Mouse (Mus musculus) ovary, adult 18-20 months (tissue): ENCODE results near the gene Inafm2.
A peak's percentile ranks its signal among the peaks of the same experiment; 100 is the strongest.

ENCODE experiments used
- DNase-seq: peaks from one replicate; pipeline ENCODE4 v3.0.0; 2022; ENCODE audit warnings: low spot score, mixed read lengths

The Inafm2 gene

DNA sequence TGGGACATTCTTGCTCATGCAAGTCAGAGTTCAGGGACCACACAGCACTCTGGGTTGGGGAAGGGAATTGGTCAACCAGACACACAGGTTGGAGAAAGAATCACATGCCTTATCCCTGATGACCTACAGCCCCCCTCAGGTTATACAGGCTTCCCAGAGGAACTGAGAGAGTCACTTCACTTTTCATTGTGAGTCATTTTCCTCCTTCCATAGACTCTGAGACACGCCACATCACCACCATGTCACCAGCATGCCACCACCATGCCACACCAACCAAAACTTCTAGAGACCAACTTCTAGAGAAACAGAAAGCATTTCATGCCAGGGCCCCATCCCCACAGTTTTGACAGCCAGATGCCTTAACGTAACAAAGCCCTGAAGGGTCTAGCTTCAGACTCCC is 18.7 kb upstream of the Inafm2 start:
- no peak for DNase-seq

- no peak for DNase-seq
Measured at GRCm38 (mm10) chr2:118727911-118728310, 17.6 kb upstream of the Inafm2 start.

DNA sequence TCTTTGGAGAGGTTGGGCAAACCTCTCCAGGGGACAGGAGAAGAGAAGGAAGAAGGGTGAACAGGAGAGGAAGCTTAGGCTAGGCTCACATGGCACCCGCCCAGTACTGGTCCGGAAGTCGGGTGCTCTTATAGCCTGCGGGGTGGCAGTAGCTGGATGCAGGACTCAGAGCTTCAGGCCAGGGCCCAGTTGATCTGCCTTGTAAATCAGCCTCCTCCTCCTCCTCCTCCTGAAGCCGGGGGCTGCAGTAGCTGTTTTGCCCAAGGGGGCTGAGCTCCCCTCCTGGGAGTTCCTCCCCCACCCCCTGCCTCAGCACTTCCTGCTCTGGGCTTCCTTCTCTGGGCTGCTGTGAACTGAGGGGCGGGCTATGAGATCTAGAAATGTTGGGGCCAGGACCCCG is 17.2 kb upstream of the Inafm2 start, which contains the start of gene Plcb2:
TSS of gene Plcb2 (minus strand) at position 102 of the 400 bp plus-strand sequence.
- DNase-seq: no peak

DNA sequence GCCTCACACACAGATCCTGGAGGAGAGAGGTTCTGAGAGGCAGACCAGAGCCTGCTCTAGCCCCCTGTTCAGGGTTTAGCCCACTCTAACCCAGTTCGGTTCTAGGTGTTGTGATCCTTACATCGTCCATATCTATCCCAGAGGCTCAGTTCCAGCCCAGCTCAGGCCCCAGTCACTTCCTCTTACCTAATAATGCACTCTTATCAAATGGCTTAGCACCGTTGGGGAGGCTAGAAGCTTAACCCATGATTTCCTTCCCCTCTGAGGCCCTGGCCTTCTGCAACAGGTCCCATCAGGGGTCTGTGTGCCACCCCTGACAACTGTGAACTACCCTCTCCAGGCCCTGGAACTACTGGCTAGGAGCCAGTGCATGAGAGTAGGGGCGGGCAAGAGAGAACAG is 16.4 kb upstream of the Inafm2 start:
- DNase-seq: no peak

- DNase-seq: no peak
Measured at GRCm38 (mm10) chr2:118729816-118730621, 15.5 kb upstream of the Inafm2 start.

DNA sequence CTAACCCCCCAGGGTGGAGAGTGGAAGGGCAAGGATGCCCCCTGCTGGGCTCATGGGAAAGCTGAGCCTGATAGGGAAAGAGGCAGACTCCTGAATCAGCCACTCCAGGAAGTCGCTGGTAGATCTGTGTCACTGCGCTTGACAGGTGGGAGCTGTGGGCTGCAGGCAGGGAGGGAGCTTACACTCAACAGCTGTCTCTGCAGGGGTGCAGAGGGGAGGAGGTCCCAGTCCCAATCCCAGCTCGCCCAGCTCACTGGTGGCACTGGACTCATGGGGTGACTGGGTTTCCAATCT is 15.0 kb upstream of the Inafm2 start:
- peak; percentile 81 for DNase-seq

DNA sequence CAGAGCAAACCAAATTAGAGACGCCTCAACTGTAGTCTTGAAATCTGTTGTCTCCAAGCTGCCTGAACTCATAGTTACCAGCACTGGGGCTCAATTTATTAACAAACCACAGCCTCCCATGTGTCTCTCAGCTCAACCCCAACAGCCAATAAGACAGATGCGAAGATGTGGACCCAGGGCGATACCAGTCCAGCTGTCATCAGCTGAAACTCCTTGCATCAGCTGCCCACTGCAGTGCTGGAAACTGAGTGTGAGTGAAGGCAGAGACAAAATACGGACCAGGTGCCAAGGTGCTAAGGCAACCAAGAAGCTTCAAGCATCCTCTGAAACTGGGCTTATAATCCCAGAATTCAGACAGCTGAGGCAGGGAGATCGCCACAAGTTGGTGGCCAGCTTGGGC is 13.6 kb upstream of the Inafm2 start:
- DNase-seq: no peak

DNA sequence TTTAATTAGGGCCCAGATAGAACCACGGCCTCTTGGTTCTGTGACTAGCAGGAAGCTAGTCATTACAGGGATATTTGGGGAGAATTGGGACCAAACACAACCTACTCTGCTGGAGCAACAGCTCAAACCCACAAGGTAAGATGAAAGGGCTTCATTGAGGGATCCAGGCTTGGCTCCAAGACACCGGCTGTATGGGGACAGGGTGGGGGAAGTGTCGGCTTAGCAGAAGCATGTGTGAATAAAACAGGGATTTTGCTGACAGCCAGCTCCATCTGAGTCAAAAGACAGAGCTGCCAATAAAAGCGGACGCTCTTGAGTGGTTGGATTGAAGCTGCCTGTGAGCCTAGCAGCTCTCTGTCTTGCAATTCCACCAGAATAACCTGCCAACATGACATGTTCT is 12.2 kb upstream of the Inafm2 start:
- DNase-seq: no peak

DNA sequence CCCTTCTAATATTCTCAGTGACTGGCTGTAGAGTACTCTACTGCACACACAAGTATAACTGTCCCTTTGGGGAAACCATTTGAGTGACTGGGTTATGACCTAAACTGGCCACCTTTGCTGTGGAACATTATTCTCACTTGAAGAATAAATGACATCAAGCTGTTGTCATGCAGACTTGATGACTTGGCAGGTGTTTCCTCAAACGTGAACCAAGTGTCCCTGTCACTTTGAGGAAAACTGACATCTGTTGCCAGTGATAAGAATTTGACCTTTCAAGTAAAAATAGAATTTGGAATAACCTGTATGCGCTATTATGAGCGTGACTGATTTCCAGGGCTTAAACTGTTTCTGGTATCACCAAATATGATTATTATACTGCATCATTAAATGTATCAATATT is 5.2 kb upstream of the Inafm2 start:
- DNase-seq: no peak

- no peak for DNase-seq
Measured at GRCm38 (mm10) chr2:118741183-118741582, 4.4 kb upstream of the Inafm2 start.

DNA sequence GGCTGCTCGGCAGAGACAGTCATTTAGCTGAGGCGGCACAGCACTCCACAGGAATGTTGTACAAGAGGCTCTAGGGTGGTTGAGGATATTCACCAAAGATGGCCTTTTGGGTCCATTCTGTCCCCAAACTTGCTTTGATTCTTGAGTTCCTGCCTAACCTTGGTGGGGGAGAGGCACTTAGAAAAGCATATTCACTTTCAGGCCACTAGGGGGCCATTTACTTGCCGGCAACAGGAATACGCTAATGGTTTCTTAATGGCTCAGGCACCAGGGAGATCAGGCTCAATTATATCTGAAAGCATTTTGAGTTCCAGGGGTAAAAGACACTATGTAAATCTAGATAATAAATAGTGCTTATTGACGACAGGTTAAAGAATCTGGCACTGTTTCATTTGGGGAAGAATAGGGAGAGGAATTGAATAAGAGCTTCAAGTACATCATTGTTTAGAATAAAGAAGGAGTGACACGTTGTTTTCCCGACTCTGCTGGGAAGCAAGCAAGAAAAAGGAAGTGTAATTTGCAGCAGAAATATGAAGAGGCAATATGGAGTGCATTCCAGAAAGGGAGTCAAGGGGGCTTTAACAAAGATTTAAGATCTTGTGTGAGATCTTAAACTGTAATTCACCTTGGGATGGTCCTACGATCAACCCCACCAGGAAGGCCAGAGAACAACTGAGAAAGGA is 2.2 kb upstream of the Inafm2 start:
- DNase-seq: no peak

DNA sequence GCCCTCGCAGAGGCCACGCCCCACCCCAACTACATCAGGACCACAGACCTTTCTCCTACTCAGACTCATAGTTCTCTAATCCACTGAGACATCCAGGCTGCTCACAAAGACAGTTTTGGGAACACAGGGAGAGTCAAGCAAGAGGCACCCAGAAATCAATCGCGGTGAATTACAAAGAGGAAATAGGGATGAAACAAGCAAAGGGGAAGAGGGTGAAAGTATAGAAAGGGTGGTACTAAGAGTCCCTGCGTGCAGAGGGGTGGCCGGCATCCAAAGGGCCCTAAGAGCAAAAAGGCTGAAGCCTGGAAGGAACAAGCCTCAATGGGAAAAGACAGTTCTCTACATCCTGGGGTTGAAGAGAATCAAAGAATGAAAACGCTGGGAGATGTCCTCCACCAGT is 937 bp upstream of the Inafm2 start:
- no peak for DNase-seq

GRCm38 (mm10) chr2:118745915-118746901 is 650 bp downstream of the Inafm2 start:
- no peak for DNase-seq

DNA sequence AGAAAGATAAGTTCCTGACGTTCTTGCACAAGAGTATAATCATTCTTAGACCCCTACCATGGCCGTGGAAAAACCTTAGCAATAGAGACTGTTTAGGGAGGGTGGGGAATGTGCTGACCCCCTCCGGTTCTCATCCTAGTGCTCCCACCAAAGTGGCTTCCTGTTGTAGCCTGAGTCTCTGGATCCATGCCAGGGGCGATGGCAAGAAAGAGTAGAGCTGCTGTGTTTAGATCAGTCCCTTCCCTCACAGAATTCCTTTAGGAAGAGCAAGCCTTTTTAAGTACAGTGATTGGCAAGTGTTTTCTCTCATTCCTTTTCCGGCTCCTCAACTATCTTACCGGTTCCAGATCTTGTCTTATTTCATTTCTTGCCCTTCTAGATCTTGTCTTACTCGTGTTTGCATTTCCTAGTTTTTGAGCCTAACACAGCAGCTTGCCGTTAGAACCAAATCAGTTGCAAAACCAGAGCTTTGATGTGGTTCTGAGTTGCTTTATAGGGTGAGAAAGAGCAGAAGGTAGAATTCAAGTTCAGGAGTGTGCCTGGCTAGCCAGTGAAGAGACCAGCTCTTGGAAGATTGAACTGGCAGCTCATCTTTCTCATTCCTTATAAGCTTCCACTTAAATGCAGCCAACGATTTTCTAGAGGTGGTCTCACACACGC is 1.9 kb downstream of the Inafm2 start:
- no peak for DNase-seq

DNA sequence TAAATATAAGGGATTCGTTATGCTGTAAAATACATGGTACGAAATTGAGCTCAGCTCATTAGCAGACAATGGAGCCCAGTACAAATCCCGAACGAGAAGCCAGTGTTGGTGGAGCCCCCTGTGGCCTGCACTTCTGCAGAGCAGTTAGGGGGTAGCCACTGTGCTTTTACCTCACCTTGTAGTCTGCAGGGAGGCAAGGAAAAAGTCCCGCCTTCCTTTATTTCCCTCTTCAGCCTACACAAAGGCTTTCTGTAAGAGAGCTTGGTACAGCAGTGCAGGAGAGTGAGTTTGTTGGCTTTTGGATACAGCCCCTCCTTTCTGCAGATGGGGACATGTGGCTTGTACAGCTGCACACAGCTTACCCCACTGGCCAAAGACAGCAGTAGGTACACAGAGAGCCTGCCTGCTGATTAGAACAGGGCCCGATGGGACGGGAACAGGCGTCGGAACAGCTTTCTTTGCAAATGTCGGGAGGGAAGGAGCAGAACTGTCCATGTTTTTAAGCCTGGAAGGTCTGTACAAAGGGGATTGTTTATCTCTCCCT is 3.9 kb downstream of the Inafm2 start:
- no peak for DNase-seq

DNA sequence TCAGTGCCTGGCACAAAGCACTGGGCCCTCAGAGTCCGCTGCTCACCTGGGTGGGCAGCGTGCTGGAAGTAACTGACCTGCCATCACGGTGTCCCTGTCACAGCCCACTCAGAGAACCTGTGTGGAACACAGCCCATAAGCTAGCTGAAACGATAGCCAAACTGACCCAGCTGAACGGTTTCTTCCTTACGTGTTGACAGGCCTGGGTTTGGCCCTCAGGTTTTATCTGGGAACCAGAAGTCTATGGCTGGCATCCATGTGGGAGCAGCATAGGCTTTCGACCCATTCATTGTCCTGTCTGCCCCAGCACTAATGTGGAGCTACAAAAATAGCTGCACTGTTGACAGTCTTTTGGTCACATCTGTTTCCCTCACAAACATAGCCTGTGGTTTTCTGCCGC is 4.9 kb downstream of the Inafm2 start:
- DNase-seq: no peak

- DNase-seq: no peak
Measured at GRCm38 (mm10) chr2:118751896-118752791, 6.6 kb downstream of the Inafm2 start.

GRCm38 (mm10) chr2:118752792-118753108 is 7.2 kb downstream of the Inafm2 start:
- no peak for DNase-seq

- DNase-seq: no peak
Measured at GRCm38 (mm10) chr2:118754143-118754542, 8.6 kb downstream of the Inafm2 start.

DNA sequence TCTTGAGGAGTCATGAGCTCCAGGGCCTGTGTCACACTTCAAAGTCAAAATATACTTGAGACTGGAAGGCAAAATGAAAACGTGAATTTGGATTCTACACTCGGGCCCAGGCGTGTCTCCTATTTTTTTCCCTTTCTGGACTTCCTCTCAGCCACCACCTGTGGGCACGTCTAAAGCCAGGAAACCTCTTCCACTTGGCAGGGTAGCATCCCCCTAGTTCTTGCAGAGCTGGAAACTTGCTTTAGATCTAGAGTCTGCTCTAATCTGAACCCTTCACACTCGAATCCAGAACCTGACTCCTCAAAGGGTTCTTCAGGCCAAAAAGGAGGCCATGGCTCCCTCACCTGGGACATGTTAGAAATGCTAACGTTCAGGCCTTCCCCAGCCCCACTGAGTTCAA is 9.8 kb downstream of the Inafm2 start:
- no peak for DNase-seq

- DNase-seq: no peak
Measured at GRCm38 (mm10) chr2:118756103-118756502, 10.5 kb downstream of the Inafm2 start.
